Mouse (Mus musculus) heart, embryonic 14.5 days (tissue): ENCODE measurements around the gene Mtrf1. TPM values are rescaled to one million over a fixed set of nuclear protein-coding genes. Genes with fewer than 3 reads are reported as not detected.

Experiments
- ATAC-seq: fragments of 200-750 bp; cut with Nextera tagmentation; 2 replicates; pipeline ENCODE4 v1.8.0; 2017; ENCODE audit warnings: low read depth, moderate TSS enrichment; ENCODE audit not compliant: insufficient number of reproducible peaks, insufficient read depth, low FRiP score
- H3K27ac ChIP-seq, 2 experiments: fragments of 200-500 bp in 1 of 2; fragments of 300-500 bp in 1 of 2; sonication (generic) in 1 of 2; replicated peaks in 1 of 2; 2 replicates each; pipeline ENCODE4 v1.5.1; 2012 to 2014; ENCODE audit warnings: low read depth in 2 of 2, low read length in 2 of 2, control low read depth in 1 of 2, mild to moderate bottlenecking in 1 of 2, mixed read lengths in 1 of 2; ENCODE audit not compliant: control insufficient read depth in 1 of 2, insufficient read depth in 1 of 2
- H3K27me3 ChIP-seq: fragments of 300-500 bp; sonication (generic); 2 replicates; pipeline ENCODE4 v1.6.1; 2014; ENCODE audit warnings: mild to moderate bottlenecking, low read length, control low read depth; ENCODE audit not compliant: control insufficient read depth, insufficient read depth
- H3K36me3 ChIP-seq: fragments of 300-500 bp; sonication (generic); 2 replicates; pipeline ENCODE4 v1.6.1; 2014; ENCODE audit warnings: mild to moderate bottlenecking, control low read depth, low read length, mixed read lengths; ENCODE audit not compliant: control insufficient read depth, insufficient read depth
- H3K4me1 ChIP-seq, 2 experiments: fragments of 200-500 bp in 1 of 2; fragments of 300-500 bp in 1 of 2; sonication (generic) in 1 of 2; 2 replicates each; pipeline ENCODE4 v1.6.1; 2012 to 2014; ENCODE audit warnings: low read length in 2 of 2, control low read depth in 1 of 2, mixed read lengths in 1 of 2; ENCODE audit not compliant: control insufficient read depth in 2 of 2, insufficient read depth in 2 of 2
- H3K4me2 ChIP-seq: fragments of 300-500 bp; sonication (generic); 2 replicates; pipeline ENCODE4 v1.6.1; 2014; ENCODE audit warnings: mild to moderate bottlenecking, low read length
- H3K4me3 ChIP-seq, 2 experiments: fragments of 200-500 bp in 1 of 2; fragments of 300-500 bp in 1 of 2; sonication (generic) in 1 of 2; 2 replicates each; pipeline ENCODE4 v1.5.1; 2012 to 2014; ENCODE audit warnings: low read length in 2 of 2, mild to moderate bottlenecking in 2 of 2, control low read depth in 1 of 2, low read depth in 1 of 2, moderate library complexity in 1 of 2; ENCODE audit not compliant: control insufficient read depth in 1 of 2, insufficient read depth in 1 of 2
- H3K9ac ChIP-seq: fragments of 300-500 bp; sonication (generic); 2 replicates; pipeline ENCODE4 v1.6.1; 2014; ENCODE audit warnings: mild to moderate bottlenecking, low read length
- H3K9me3 ChIP-seq: fragments of 300-500 bp; sonication (generic); 2 replicates; pipeline ENCODE4 v1.6.1; 2016; ENCODE audit warnings: low read length, control low read depth; ENCODE audit not compliant: control insufficient read depth
- WGBS: fragments of 180-500 bp; shearing (Covaris S2); extraction: QIAGEN DNeasy Blood & Tissue Kit; methylation state at CpG from one replicate; pipeline ENCODE4 v1.1.7; 2014; 5-methylcytosine and 5-hydroxymethylcytosine counted together
- polyA plus RNA-seq: library from polyadenylated mRNA; unstranded; fragments of >200 nt; fragmentation: Nextera tagmentation; extraction: Ambion mirVana; gene quantifications from 2 replicates; pipeline ENCODE4 v1.2.1, GENCODE M21; 2014

The Mtrf1 gene
- polyA plus RNA-seq, 1 experiment from 2014 or later: 10.9 TPM

- H3K36me3 ChIP-seq: no peaks in the 10 kb centered on the region
- no peak overlapping the region for H3K9ac ChIP-seq
- no peak overlapping the region for H3K4me3 ChIP-seq
- no peak for ATAC-seq
- H3K27me3 ChIP-seq: no peaks in the 10 kb centered on the region
- H3K4me2 ChIP-seq: no peak overlapping the region
- peaks cover 0 to 10% of the 10 kb centered on the region in 2 experiments; a peak in 2 of 4 replicates for H3K4me1 ChIP-seq
- 64% methylated on average over 1 of the region's 1 CpGs for WGBS
- H3K27ac ChIP-seq: no peak overlapping the region
- H3K9me3 ChIP-seq: no peaks in the 10 kb centered on the region
Observed at GRCm38 (mm10) chr14:79393289-79393688, 4.3 kb upstream of the Mtrf1 start.

- ATAC-seq: no peak
- H3K27me3 ChIP-seq: no peaks in the 10 kb centered on the region
- no peak overlapping the region for H3K27ac ChIP-seq
Observed at GRCm38 (mm10) chr14:79394564-79394963, 3.0 kb upstream of the Mtrf1 start.

GRCm38 (mm10) chr14:79407641-79408040, 10.1 kb downstream of the Mtrf1 start:
- no peak overlapping the region for H3K27ac ChIP-seq
- WGBS: 69% methylated on average over 2 of the region's 2 CpGs
- H3K4me1 ChIP-seq: no peaks in the 10 kb centered on the region
- no peak for ATAC-seq
- no peak overlapping the region for H3K9ac ChIP-seq
- no peaks in the 10 kb centered on the region for H3K27me3 ChIP-seq
- no peak overlapping the region for H3K4me3 ChIP-seq
- peaks cover 33% of the 10 kb centered on the region for H3K36me3 ChIP-seq
- H3K4me2 ChIP-seq: no peak overlapping the region
- no peaks in the 10 kb centered on the region for H3K9me3 ChIP-seq

More at GRCm38 (mm10) chr14:79394564-79394963, 3.0 kb upstream of the Mtrf1 start:
- no peak overlapping the region for H3K4me2 ChIP-seq
- H3K9me3 ChIP-seq: no peaks in the 10 kb centered on the region
- no peaks in the 10 kb centered on the region for H3K36me3 ChIP-seq
- H3K9ac ChIP-seq: no peak overlapping the region
- H3K4me1 ChIP-seq: peaks cover 0 to 6% of the 10 kb centered on the region in 2 experiments; a peak in 1 of 4 replicates
- H3K4me3 ChIP-seq: no peak overlapping the region

GRCm38 (mm10) chr14:79409278-79409830, 11.8 kb downstream of the Mtrf1 start:
- H3K4me1 ChIP-seq: no peaks in the 10 kb centered on the region
- WGBS: 80% methylated on average over 6 of the region's 6 CpGs
- no peak overlapping the region for H3K4me3 ChIP-seq
- H3K4me2 ChIP-seq: no peak overlapping the region
- no peaks in the 10 kb centered on the region for H3K27me3 ChIP-seq
- no peak overlapping the region for H3K27ac ChIP-seq
- H3K36me3 ChIP-seq: peaks cover 33% of the 10 kb centered on the region
- H3K9ac ChIP-seq: no peak overlapping the region
- no peaks in the 10 kb centered on the region for H3K9me3 ChIP-seq
- ATAC-seq: no peak

- H3K4me2 ChIP-seq: no peak overlapping the region
- ATAC-seq: no peak
- H3K4me3 ChIP-seq: no peak overlapping the region
- peaks cover 33% of the 10 kb centered on the region for H3K36me3 ChIP-seq
- H3K9me3 ChIP-seq: no peaks in the 10 kb centered on the region
- no peak overlapping the region for H3K27ac ChIP-seq
- 69% methylated on average over 2 of the region's 2 CpGs for whole genome bisulfite sequencing
- no peaks in the 10 kb centered on the region for H3K27me3 ChIP-seq
- no peak overlapping the region for H3K9ac ChIP-seq
- no peaks in the 10 kb centered on the region for H3K4me1 ChIP-seq
Observed at GRCm38 (mm10) chr14:79410662-79411061, 13.1 kb downstream of the Mtrf1 start.

GRCm38 (mm10) chr14:79413121-79413520, 15.5 kb downstream of the Mtrf1 start:
- H3K27me3 ChIP-seq: no peaks in the 10 kb centered on the region
- H3K4me2 ChIP-seq: no peak overlapping the region
- peaks cover 26% of the 10 kb centered on the region for H3K36me3 ChIP-seq
- H3K27ac ChIP-seq: no peak overlapping the region
- no peaks in the 10 kb centered on the region for H3K9me3 ChIP-seq
- WGBS: 90% methylated on average over 6 of the region's 6 CpGs
- no peaks in the 10 kb centered on the region for H3K4me1 ChIP-seq
- no peak overlapping the region for H3K9ac ChIP-seq
- ATAC-seq: no peak
- no peak overlapping the region for H3K4me3 ChIP-seq

- Histone ChIP-seq H3K27me3 (no peaks in the 10 kb centered on the region), H3K9ac (no peak overlapping the region), H3K4me1 (no peaks in the 10 kb centered on the region), H3K36me3 (peaks cover 43% of the 10 kb centered on the region), H3K4me3 (no peak overlapping the region), H3K27ac (no peak overlapping the region), H3K9me3 (no peaks in the 10 kb centered on the region), H3K4me2 (no peak overlapping the region)
- ATAC-seq: no peak
- WGBS: 73% methylated on average over 20 of the region's 20 CpGs
Observed at GRCm38 (mm10) chr14:79420083-79420685, 22.6 kb downstream of the Mtrf1 start.
